Mouse (Mus musculus): ENCODE measurements around the gene Asic2. TPM values are rescaled to one million over a fixed set of nuclear protein-coding genes. Genes with fewer than 3 reads are reported as not detected.

Asic2 gene
- total RNA-seq, 2 experiments from 2014 or later = 55.9 to 61.9 TPM

GRCm38 (mm10) chr11:81757221-81757620 is 211.0 kb downstream of the Asic2 start:
- no peak for DNase-seq (ENCODE audit: low spot score in 2 of 2)

DNA sequence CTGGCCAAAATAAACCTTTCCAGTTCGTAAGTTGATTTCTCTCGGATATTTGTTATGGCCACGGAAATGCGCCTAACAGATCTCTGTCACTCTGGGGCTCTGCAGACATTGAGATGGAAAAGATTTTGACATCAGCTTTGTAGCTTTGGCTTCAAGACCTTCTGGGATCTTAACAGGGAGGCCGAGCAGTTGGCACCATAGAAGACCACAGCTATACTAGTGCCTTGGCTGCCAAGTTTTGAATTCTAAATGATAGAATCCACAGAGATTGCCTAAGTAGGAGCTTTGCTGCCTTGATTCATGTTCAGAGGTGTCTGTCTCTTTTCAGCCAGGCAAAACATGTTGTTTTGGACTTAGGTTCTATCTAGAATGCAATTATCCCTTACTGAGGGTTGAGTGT is 217.4 kb downstream of the Asic2 start:
- DNase-seq (ENCODE audit: low spot score in 2 of 2) = no peak

DNA sequence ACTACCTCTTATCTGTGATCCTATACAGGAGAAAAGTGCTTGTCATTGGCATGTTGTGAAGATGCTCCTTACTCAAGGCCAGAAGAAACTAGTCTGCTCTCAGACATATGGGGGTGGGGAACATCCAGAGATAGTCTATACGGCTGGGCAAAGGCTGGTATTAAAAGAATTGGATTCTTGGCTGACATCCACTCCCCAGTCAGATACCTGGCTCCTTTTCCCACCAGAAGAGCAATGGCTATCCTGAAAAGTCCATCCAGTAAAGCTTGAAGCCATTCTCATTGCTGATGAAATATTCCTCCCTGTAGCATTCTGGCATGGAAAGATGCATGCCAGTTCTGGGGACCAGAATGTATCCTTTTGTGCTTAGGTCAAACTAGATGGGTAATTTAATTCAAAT is 218.2 kb downstream of the Asic2 start:
- DNase-seq (ENCODE audit: low spot score in 2 of 2) = no peak

GRCm38 (mm10) chr11:81738995-81739394 is 229.3 kb downstream of the Asic2 start:
- no peak for DNase-seq (ENCODE audit: low spot score in 2 of 2)

GRCm38 (mm10) chr11:81737777-81738176 is 230.5 kb downstream of the Asic2 start:
- no peak for DNase-seq (ENCODE audit: low spot score in 2 of 2)

- no peak for DNase-seq (ENCODE audit: low spot score in 2 of 2)
Measured at GRCm38 (mm10) chr11:81722071-81722470, 246.2 kb downstream of the Asic2 start.

DNA sequence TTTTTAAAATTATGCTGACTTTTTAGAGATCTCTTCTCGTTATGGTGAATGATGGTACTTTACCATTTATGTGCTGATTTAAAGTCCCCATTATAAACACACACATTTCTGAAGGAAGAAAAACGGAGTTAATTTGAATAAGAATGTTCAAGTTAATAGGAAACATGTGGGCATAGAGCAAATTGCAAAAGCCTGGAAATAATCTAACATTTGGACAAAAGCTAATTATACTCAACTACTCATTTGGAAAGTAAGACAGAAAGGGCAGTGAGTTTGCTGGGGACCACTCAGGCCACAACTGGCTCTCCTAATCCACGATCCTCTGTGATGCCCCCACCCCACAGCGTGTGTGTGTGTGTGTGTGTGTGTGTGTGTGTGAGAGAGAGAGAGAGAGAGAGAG is 253.5 kb downstream of the Asic2 start:
- DNase-seq (ENCODE audit: low spot score in 2 of 2) = no peak

- DNase-seq (ENCODE audit: low spot score in 2 of 2) = no peak
Measured at GRCm38 (mm10) chr11:81706996-81707395, 261.3 kb downstream of the Asic2 start.

GRCm38 (mm10) chr11:81698008-81698407 is 270.2 kb downstream of the Asic2 start:
- no peak for DNase-seq (ENCODE audit: low spot score in 2 of 2)

DNA sequence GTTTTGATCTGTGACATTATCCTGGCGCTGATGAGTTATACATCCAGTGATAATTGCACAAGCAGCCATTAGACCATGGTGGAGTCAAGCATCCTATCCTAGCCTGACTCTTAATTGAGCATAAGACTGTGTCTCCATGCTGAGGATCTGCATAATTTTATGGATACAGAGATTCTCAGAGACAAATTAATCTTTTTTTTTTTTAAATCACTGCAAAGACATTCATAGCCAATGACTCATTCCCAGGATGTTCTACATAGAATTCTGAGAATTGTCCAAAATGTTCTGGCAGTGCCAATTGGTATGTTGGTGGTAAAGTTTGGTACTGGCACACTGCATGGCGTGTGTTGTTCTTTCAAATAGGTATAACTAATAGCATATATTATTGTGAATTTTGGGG is 272.8 kb downstream of the Asic2 start:
- peak in 1 of 2 experiments; percentile 5 for DNase-seq (ENCODE audit: low spot score in 2 of 2)

- no peak for DNase-seq (ENCODE audit: low spot score in 2 of 2)
Measured at GRCm38 (mm10) chr11:81680511-81680910, 287.7 kb downstream of the Asic2 start.

DNA sequence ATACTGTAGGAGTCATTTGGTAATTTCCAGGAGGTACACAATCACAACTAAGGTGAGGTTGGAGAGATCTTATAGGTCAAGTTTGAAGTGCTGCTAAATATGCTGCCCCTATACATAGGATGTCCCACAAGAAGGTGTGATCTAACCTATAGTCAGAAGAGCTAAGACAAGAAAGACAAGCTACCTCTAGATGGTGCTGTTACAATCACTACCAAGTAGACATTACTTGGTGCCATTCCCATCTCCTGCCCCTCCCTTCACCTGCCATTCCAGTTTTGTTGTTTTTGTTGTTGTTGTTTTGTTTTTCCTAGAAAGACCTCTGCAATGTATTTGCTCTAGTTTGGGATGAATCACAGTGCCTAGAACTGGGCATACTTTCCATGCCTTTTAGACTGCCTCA is 296.5 kb downstream of the Asic2 start:
- no peak for DNase-seq (ENCODE audit: low spot score in 2 of 2)

GRCm38 (mm10) chr11:81670436-81670835 is 297.8 kb downstream of the Asic2 start:
- DNase-seq (ENCODE audit: low spot score in 2 of 2) = peak in 1 of 2 experiments; percentile 33

- DNase-seq (ENCODE audit: low spot score in 2 of 2) = no peak
Measured at GRCm38 (mm10) chr11:81658850-81659249, 309.4 kb downstream of the Asic2 start.

GRCm38 (mm10) chr11:81657121-81657520 is 311.1 kb downstream of the Asic2 start:
- DNase-seq (ENCODE audit: low spot score in 2 of 2) = no peak

GRCm38 (mm10) chr11:81647828-81648227 is 320.4 kb downstream of the Asic2 start:
- no peak for DNase-seq (ENCODE audit: low spot score in 2 of 2)

- DNase-seq (ENCODE audit: low spot score in 2 of 2) = no peak
Measured at GRCm38 (mm10) chr11:81645549-81645948, 322.7 kb downstream of the Asic2 start.

- no peak for DNase-seq (ENCODE audit: low spot score in 2 of 2)
Measured at GRCm38 (mm10) chr11:81636356-81636755, 331.9 kb downstream of the Asic2 start.

- peak in 1 of 2 experiments; percentile 67 for DNase-seq (ENCODE audit: low spot score in 2 of 2)
Measured at GRCm38 (mm10) chr11:81634360-81635350, 333.6 kb downstream of the Asic2 start.

GRCm38 (mm10) chr11:81625199-81625598 is 343.1 kb downstream of the Asic2 start:
- DNase-seq (ENCODE audit: low spot score in 2 of 2) = no peak

DNA sequence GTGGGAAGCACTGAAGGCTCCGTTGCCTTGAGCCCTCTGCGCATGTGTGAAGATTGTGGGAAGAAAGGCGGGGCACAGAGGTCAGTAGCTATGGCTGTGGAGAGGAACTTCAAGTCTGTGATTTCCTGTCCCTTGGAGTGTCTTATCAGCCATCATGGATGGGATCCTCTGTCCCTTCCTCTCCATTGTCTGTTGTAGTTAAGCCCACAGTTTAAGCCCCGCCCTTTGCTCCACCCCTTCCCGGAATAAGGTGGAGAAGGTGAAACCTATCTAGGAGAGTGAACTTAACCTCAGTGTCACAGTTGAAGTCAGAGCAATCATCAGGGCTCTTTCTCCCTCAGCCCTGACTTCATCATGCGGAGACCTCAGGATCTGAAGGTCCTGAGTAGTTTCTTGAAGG is 347.7 kb downstream of the Asic2 start:
- no peak for DNase-seq (ENCODE audit: low spot score in 2 of 2)

DNA sequence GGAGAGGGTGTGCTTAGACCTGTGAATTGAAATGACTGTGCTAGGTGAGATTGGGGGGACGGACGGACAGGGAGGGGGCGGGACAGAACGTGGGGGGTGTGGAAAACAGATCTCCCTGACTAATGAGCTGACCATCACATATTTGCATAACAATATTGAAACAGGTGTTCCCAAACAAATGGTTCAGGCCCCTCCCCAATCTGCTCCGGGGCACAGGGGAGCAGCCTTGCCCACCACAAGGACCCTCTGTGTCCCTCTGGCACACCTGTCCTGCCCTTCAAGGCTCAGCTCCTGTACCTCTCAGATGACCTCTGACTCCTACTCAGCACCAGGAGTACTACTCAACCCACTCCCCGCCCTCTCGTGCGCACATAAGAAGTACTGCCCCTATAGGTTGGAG is 351.8 kb downstream of the Asic2 start:
- no peak for DNase-seq (ENCODE audit: low spot score in 2 of 2)
